Mouse (Mus musculus): Measurements from ENCODE around the gene Podxl2. TPM values are rescaled to one million over a fixed set of nuclear protein-coding genes. Genes with fewer than 3 reads are reported as not detected.

Podxl2 gene
- polyA plus RNA-seq (2015; fragmentation: Nextera tagmentation; extraction: Ambion mirVana): 43.7 and 45.0 TPM in 2 replicates

DNA sequence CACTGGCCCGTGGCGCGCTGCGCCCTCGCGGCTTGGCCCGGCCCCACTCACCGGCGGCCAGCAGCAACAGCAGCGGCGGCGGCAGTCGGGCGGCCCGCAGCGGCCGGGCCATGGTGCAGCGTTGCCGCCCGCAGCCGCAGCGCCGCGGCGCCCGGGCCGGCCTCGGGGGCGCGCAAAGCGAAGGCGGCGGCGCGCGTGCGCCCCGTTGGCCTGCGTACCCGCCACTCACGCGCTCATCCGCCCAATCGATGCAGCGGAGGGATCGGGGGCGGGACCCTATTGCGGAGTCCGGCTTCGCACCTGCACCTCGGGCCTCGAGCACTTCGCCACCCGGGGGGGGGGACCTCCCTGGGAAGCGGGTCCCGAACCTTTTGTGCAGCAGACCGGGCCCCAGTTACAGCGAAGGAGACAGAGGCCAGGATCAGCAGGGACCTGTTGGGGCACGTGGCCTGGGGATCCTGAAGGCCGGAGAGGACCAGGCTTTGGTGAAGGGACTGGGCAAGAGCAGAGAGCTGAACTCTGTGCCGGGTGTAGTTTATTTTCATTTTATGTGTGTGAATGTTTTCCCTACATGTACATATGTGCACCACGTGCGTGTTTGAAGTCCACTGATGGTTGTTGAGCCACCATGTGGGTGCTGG is at the start of gene Podxl2:
Podxl2 (minus strand) TSS at position 177 of the 641 bp plus-strand sequence.
- peak; percentile 73 for ATAC-seq (replicated peaks; ENCODE audit: extremely low read depth, insufficient read depth, low FRiP score)
- peaks cover 3% of the 10 kb centered on the region; the same call in 1 of the 2 replicates for H3K27me3 ChIP-seq (ENCODE audit: control insufficient read depth, insufficient read depth, low read length)
- H3K4me2 ChIP-seq (ENCODE audit: low read depth, low read length): peak within 1 kb of the TSS; percentile 100
- H3K4me3 ChIP-seq (ENCODE audit: low read length): peak within 1 kb of the TSS; percentile 73
- H3K9me3 ChIP-seq (replicated peaks; ENCODE audit: control insufficient read depth, low read length): no peaks in the 10 kb centered on the region
- no peak within 1 kb of the TSS for H3K27ac ChIP-seq (ENCODE audit: low read length)
- H3K9ac ChIP-seq (ENCODE audit: low read length): peak within 1 kb of the TSS; percentile 80
- no peaks in the 10 kb centered on the region for H3K36me3 ChIP-seq (ENCODE audit: control insufficient read depth, insufficient read depth)
- 5% methylated on average over 63 of the region's 63 CpGs for WGBS
- no peaks in the 10 kb centered on the region for H3K4me1 ChIP-seq (ENCODE audit: control insufficient read depth, insufficient read depth, low read length)

DNA sequence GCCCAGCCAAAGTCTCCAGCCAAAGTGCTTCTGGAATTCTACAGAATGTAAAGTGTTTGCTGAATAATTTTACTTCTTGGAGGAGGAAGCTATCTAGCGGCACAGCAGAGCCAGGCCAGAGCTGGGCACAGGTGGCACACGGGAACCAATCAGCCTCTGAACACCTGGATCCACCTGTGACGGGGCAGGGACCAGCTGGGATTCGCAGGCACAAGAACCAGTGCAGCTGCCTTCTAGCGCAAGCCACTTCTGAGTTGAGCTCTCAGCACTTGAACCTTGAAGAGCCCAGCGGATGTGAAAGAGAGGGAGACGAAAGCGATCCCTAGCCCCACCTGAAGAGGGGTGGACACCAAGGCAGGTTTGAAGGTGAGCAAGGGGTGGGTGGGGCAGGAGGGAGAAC is 44.0 kb upstream of the Podxl2 start:
- Histone ChIP-seq H3K4me3 (ENCODE audit: low read length) (no peak overlapping the region), H3K4me1 (ENCODE audit: control insufficient read depth, insufficient read depth, low read length) (peaks cover 11% of the 10 kb centered on the region), H3K36me3 (ENCODE audit: control insufficient read depth, insufficient read depth) (no peaks in the 10 kb centered on the region), H3K9me3 (replicated peaks; ENCODE audit: control insufficient read depth, low read length) (no peaks in the 10 kb centered on the region), H3K27me3 (ENCODE audit: control insufficient read depth, insufficient read depth, low read length) (no peaks in the 10 kb centered on the region), H3K4me2 (ENCODE audit: low read depth, low read length) (no peak overlapping the region), H3K9ac (ENCODE audit: low read length) (no peak overlapping the region), H3K27ac (ENCODE audit: low read length) (no peak overlapping the region)
- WGBS: 76% methylated on average over 8 of the region's 8 CpGs
- ATAC-seq (replicated peaks; ENCODE audit: extremely low read depth, insufficient read depth, low FRiP score): no peak

DNA sequence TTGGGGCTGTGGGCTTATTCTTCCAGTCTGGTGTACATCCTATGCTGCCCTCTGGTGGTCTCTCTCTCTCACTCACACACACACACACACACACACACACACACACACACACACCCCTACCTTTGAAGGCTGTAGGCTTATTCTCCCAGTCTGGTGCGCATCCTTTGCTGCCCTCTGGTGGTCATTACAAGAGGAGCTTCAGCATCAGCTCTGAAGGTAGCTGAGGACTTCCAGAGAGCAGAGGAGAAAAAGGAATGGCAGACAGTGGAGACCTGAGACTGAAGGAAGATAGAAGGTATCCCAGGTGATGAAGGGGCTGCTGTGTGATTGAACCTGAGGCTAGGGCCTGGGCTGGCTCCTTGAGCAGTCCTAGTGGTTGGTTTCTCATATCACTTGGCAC is 41.3 kb upstream of the Podxl2 start:
- H3K27me3 ChIP-seq (ENCODE audit: control insufficient read depth, insufficient read depth, low read length): no peaks in the 10 kb centered on the region
- peak overlapping the region; percentile 59 for H3K27ac ChIP-seq (ENCODE audit: low read length)
- ATAC-seq (replicated peaks; ENCODE audit: extremely low read depth, insufficient read depth, low FRiP score): no peak
- WGBS: 65% methylated on average over 1 of the region's 1 CpGs
- H3K4me2 ChIP-seq (ENCODE audit: low read depth, low read length): no peak overlapping the region
- no peak overlapping the region for H3K4me3 ChIP-seq (ENCODE audit: low read length)
- no peak overlapping the region for H3K9ac ChIP-seq (ENCODE audit: low read length)
- H3K36me3 ChIP-seq (ENCODE audit: control insufficient read depth, insufficient read depth): peaks cover 2% of the 10 kb centered on the region; the same call in 1 of the 2 replicates
- peaks cover 22% of the 10 kb centered on the region for H3K4me1 ChIP-seq (ENCODE audit: control insufficient read depth, insufficient read depth, low read length)
- no peaks in the 10 kb centered on the region for H3K9me3 ChIP-seq (replicated peaks; ENCODE audit: control insufficient read depth, low read length)

DNA sequence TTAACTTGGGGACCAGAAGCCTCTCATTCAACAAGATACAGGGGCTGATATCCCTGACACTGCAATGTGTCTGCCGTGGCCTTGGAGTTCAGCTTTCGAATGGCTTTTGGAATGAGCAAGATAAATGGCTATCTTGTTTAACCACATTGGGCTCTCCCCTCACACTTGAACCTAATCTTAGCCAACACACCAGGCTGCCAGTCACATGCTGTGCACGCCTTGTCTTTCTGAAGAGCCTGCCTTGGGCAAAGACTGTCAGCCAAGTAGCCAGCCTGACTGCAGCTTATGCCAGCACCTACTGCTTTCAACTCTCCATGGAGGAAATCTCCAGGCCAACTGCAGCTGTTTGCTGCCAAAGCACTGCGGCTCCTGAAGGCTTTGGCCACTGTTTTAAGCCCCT is 40.7 kb upstream of the Podxl2 start:
- peak overlapping the region; percentile 59 for H3K27ac ChIP-seq (ENCODE audit: low read length)
- H3K4me1 ChIP-seq (ENCODE audit: control insufficient read depth, insufficient read depth, low read length): peaks cover 22% of the 10 kb centered on the region
- peaks cover 3% of the 10 kb centered on the region; the same call in 1 of the 2 replicates for H3K36me3 ChIP-seq (ENCODE audit: control insufficient read depth, insufficient read depth)
- H3K9me3 ChIP-seq (replicated peaks; ENCODE audit: control insufficient read depth, low read length): no peaks in the 10 kb centered on the region
- ATAC-seq (replicated peaks; ENCODE audit: extremely low read depth, insufficient read depth, low FRiP score): no peak; the same call in 1 of the 2 replicates
- no peak overlapping the region for H3K4me3 ChIP-seq (ENCODE audit: low read length)
- H3K9ac ChIP-seq (ENCODE audit: low read length): no peak overlapping the region
- no peaks in the 10 kb centered on the region for H3K27me3 ChIP-seq (ENCODE audit: control insufficient read depth, insufficient read depth, low read length)
- WGBS: 41% methylated on average over 4 of the region's 4 CpGs
- H3K4me2 ChIP-seq (ENCODE audit: low read depth, low read length): no peak overlapping the region

DNA sequence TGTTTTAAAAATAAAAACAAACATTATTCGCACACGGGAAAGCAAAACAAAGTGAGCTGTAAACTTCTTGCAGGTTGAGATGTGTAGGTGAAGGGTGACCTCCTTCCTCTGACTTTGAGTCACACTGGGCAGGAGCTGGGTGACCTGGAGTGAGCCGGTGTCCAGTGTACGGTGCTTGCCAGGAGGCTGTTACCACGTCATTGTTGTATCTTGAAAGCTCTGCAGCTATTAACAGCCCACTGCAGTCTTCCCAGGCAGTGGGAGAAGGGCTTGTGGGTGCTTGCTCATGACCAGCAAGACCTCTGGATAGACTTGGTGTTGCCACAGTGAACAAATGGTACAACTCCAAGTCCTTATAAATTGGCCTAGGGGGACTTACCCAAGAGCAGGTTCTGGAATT is 40.0 kb upstream of the Podxl2 start:
- no peak overlapping the region for H3K9ac ChIP-seq (ENCODE audit: low read length)
- H3K27me3 ChIP-seq (ENCODE audit: control insufficient read depth, insufficient read depth, low read length): no peaks in the 10 kb centered on the region
- ATAC-seq (replicated peaks; ENCODE audit: extremely low read depth, insufficient read depth, low FRiP score): 0 out of 2 replicates have a peak, but pooled peaks have one; percentile 19
- peaks cover 8% of the 10 kb centered on the region; the same call in 1 of the 2 replicates for H3K36me3 ChIP-seq (ENCODE audit: control insufficient read depth, insufficient read depth)
- H3K9me3 ChIP-seq (replicated peaks; ENCODE audit: control insufficient read depth, low read length): no peaks in the 10 kb centered on the region
- 57% methylated on average over 5 of the region's 5 CpGs for WGBS
- no peak overlapping the region for H3K4me3 ChIP-seq (ENCODE audit: low read length)
- H3K27ac ChIP-seq (ENCODE audit: low read length): peak overlapping the region; percentile 59
- H3K4me1 ChIP-seq (ENCODE audit: control insufficient read depth, insufficient read depth, low read length): peaks cover 22% of the 10 kb centered on the region
- H3K4me2 ChIP-seq (ENCODE audit: low read depth, low read length): no peak overlapping the region

DNA sequence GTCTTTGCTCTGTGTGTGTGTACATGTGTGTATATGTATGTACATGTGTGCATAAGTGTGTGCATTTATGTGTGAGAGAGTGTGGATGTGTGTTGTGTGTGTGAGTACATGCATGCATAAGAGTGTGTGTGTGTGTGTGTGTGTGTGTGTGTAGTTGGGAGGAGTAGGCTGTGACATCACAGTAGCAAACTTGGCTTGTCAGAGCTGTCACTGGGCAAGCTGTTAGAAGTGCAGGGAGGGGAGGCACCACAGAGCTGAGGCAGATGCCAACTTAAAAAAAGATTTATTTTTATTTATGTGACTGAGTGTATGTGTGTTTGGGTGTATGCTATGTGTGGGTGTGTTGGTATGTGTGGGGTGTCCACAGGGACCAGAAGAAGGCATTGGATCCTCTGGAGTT is 38.6 kb upstream of the Podxl2 start:
- no peak overlapping the region for H3K4me2 ChIP-seq (ENCODE audit: low read depth, low read length)
- H3K9me3 ChIP-seq (replicated peaks; ENCODE audit: control insufficient read depth, low read length): no peaks in the 10 kb centered on the region
- H3K36me3 ChIP-seq (ENCODE audit: control insufficient read depth, insufficient read depth): peaks cover 9% of the 10 kb centered on the region; the same call in 1 of the 2 replicates
- peaks cover 22% of the 10 kb centered on the region for H3K4me1 ChIP-seq (ENCODE audit: control insufficient read depth, insufficient read depth, low read length)
- H3K9ac ChIP-seq (ENCODE audit: low read length): no peak overlapping the region
- no peaks in the 10 kb centered on the region for H3K27me3 ChIP-seq (ENCODE audit: control insufficient read depth, insufficient read depth, low read length)
- H3K27ac ChIP-seq (ENCODE audit: low read length): no peak overlapping the region
- no peak for ATAC-seq (replicated peaks; ENCODE audit: extremely low read depth, insufficient read depth, low FRiP score)
- H3K4me3 ChIP-seq (ENCODE audit: low read length): no peak overlapping the region

DNA sequence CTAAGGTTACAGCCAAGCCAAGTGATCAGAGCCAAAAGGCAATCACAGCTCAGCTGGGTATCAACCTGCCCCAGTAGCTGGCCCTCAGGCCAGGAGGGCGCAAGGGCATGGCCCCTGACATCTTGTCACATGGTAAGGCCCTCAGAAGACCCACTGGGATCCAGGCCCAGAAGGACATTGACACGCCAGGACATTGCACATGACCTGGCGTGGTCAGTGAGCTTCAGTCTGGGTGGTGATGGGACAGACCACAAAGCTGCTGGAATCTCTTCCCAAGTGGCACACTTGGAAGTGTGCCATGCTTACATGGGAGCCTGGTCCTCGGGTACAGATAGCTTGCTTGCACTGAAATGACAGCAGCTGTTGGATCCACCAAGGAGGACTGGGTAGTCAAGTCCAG is 38.2 kb upstream of the Podxl2 start:
- Histone ChIP-seq H3K4me1 (ENCODE audit: control insufficient read depth, insufficient read depth, low read length) (peaks cover 22% of the 10 kb centered on the region), H3K36me3 (ENCODE audit: control insufficient read depth, insufficient read depth) (peaks cover 9% of the 10 kb centered on the region; the same call in 1 of the 2 replicates), H3K27me3 (ENCODE audit: control insufficient read depth, insufficient read depth, low read length) (no peaks in the 10 kb centered on the region), H3K4me3 (ENCODE audit: low read length) (no peak overlapping the region), H3K27ac (ENCODE audit: low read length) (peak overlapping the region; percentile 13), H3K9me3 (replicated peaks; ENCODE audit: control insufficient read depth, low read length) (no peaks in the 10 kb centered on the region), H3K9ac (ENCODE audit: low read length) (no peak overlapping the region), H3K4me2 (ENCODE audit: low read depth, low read length) (no peak overlapping the region)
- peak; percentile 20; the same call in 1 of the 2 replicates for ATAC-seq (replicated peaks; ENCODE audit: extremely low read depth, insufficient read depth, low FRiP score)
- 49% methylated on average over 4 of the region's 4 CpGs for WGBS

DNA sequence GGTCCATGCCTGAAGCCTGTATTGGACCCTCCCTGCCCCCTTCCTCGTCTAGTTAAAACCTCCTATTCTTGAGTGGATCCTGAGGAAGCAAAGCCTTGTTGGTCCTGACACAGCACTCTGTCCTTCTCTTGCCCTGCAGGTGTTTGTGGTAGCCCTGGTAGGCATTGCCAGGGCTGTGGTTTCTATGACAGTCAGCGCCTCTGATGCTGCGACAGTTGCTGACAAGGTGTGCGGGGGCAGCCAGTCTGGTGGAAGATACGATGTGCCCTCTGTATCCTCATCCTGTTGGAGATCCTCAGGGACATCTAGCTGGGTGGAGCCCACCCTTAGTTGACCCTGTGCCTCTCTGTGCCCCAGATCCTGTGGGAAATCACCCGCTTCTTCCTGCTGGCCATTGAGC is 34.3 kb upstream of the Podxl2 start:
- no peak overlapping the region for H3K27ac ChIP-seq (ENCODE audit: low read length)
- no peak overlapping the region for H3K4me2 ChIP-seq (ENCODE audit: low read depth, low read length)
- H3K9me3 ChIP-seq (replicated peaks; ENCODE audit: control insufficient read depth, low read length): no peaks in the 10 kb centered on the region
- H3K27me3 ChIP-seq (ENCODE audit: control insufficient read depth, insufficient read depth, low read length): no peaks in the 10 kb centered on the region
- H3K4me1 ChIP-seq (ENCODE audit: control insufficient read depth, insufficient read depth, low read length): peaks cover 30% of the 10 kb centered on the region
- WGBS: 80% methylated on average over 6 of the region's 6 CpGs
- ATAC-seq (replicated peaks; ENCODE audit: extremely low read depth, insufficient read depth, low FRiP score): no peak
- H3K36me3 ChIP-seq (ENCODE audit: control insufficient read depth, insufficient read depth): peaks cover 11% of the 10 kb centered on the region; the same call in 1 of the 2 replicates
- no peak overlapping the region for H3K4me3 ChIP-seq (ENCODE audit: low read length)
- no peak overlapping the region for H3K9ac ChIP-seq (ENCODE audit: low read length)

DNA sequence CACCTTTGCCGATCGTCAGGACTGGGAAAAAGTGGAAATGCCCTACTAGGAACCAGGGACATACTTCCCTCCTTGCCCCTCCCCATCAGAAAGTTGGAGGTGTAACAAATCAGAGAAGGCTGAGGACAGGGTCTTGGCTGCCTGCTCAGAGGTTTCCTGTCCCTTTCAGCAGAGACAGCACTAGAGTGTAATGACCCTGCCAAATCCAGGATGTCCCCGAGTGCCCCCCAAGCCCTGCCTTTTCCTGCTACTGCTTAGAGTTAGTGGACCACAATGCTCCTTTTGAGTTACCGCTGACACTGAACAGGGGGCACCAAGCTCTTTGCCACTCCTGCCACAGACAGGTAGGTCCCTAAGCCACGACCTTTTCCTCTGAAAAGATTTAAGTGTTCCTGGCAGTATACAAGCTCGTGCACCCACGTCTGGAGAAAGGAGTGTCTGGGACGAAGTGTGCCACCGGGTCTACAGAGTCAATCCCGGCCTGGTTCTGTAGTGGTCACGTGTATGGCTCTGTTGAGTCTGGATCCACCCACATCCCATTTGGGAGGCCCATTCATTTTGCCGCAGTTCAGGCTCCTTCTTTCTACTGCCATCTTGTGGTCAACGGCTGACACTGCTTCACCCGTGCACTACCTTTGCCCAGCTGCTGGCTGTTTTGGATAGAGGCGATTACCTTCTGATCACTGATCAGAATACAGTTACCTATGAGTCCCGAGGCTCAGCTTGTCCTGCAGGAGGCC is 31.7 kb upstream of the Podxl2 start:
- Histone ChIP-seq H3K4me1 (ENCODE audit: control insufficient read depth, insufficient read depth, low read length) (peaks cover 30% of the 10 kb centered on the region), H3K27ac (ENCODE audit: low read length) (no peak overlapping the region), H3K27me3 (ENCODE audit: control insufficient read depth, insufficient read depth, low read length) (no peaks in the 10 kb centered on the region), H3K9ac (ENCODE audit: low read length) (0 out of 2 replicates have a peak overlapping the region, but pooled peaks have one; percentile 3), H3K4me2 (ENCODE audit: low read depth, low read length) (peak overlapping the region; percentile 33), H3K4me3 (ENCODE audit: low read length) (no peak overlapping the region), H3K36me3 (ENCODE audit: control insufficient read depth, insufficient read depth) (peaks cover 9% of the 10 kb centered on the region; the same call in 1 of the 2 replicates), H3K9me3 (replicated peaks; ENCODE audit: control insufficient read depth, low read length) (no peaks in the 10 kb centered on the region)
- WGBS: 13% methylated on average over 16 of the region's 16 CpGs
- no peak for ATAC-seq (replicated peaks; ENCODE audit: extremely low read depth, insufficient read depth, low FRiP score)

Measured in heart, embryonic 16.5 days (tissue).